Mouse (Mus musculus): ENCODE data around the gene Gys2. TPM values are rescaled to one million over a fixed set of nuclear protein-coding genes. Genes with fewer than 3 reads are reported as not detected.

Gene Gys2
- polyA plus RNA-seq, 2 experiments = not detected

DNA sequence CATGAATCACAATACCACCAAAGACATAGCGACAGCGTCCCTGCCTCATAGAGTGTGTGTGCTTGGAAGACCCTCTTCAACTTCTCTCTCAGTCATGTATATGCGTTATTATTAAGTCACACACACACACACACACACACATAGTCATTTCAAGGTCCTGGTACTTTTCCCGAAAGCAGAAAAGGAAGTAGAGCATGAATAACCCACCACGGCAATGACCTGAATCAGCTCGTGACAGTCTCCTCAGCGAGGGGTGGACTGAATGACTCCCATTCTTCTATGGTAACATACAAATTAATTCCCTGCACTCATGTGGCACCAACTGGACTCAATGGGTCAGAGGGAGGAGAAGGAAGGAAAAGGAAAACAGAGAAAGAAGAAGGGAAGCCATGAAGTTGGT is 47.9 kb downstream of the Gys2 start:
- no peaks in the 10 kb centered on the region for H3K27me3 ChIP-seq (ENCODE audit: control insufficient read depth, insufficient read depth, low read length)
- no peak for TF ChIP-seq POLR2A (IDR thresholded peaks at IDR 0.05; ENCODE audit: borderline replicate concordance, extremely low read depth, insufficient read depth, insufficient read length)
- H3K36me3 ChIP-seq (ENCODE audit: control insufficient read depth, insufficient read depth, low read length) = no peaks in the 10 kb centered on the region
- H3K4me3 ChIP-seq (replicated peaks; ENCODE audit: low read length) = no peak overlapping the region
- no peak overlapping the region for H3K4me2 ChIP-seq (replicated peaks; ENCODE audit: low read depth, low read length, severe bottlenecking)
- no peak overlapping the region for H3K27ac ChIP-seq (replicated peaks; ENCODE audit: low read depth, low read length)
- H3K9me3 ChIP-seq (ENCODE audit: control insufficient read depth, low read length) = no peaks in the 10 kb centered on the region
- 79% methylated on average over 7 of the region's 7 CpGs for WGBS
- DNase-seq (ENCODE audit: low spot score) (no peak), ATAC-seq (ENCODE audit: low FRiP score, low read depth) (no peak)
- H3K4me1 ChIP-seq (ENCODE audit: control insufficient read depth, insufficient read depth, low read length) = no peaks in the 10 kb centered on the region
- no peak overlapping the region for H3K9ac ChIP-seq (ENCODE audit: low read depth, low read length, severe bottlenecking)

DNA sequence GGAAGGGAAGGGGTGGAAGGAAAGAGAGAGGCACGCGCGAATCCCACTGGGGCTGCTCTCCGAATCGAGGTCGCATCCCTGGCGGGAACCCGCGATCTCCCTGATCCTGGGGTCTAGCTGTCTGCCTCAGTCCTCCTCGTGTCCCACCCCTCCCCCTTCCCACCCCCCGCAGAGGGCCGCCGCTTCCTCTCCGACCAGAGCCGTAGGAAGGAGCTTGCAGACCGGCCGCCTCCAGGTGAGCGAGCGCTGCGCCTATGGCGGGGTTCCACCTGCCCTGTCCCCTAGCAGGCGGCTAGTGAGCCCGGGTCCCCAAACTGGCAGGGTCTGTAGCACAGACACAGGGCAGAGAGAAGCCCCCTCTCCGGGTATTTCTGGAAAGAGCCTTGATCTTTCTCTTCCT is 58.3 kb downstream of the Gys2 start:
- DNase-seq (ENCODE audit: low spot score) (no peak), ATAC-seq (ENCODE audit: low FRiP score, low read depth) (no peak)
- Histone ChIP-seq H3K4me3 (replicated peaks; ENCODE audit: low read length) (peak overlapping the region; percentile 25), H3K9ac (ENCODE audit: low read depth, low read length, severe bottlenecking) (peak overlapping the region; percentile 38; the same call in 1 of the 2 replicates), H3K36me3 (ENCODE audit: control insufficient read depth, insufficient read depth, low read length) (no peaks in the 10 kb centered on the region; the same call in 1 of the 2 replicates), H3K4me1 (ENCODE audit: control insufficient read depth, insufficient read depth, low read length) (no peaks in the 10 kb centered on the region), H3K4me2 (replicated peaks; ENCODE audit: low read depth, low read length, severe bottlenecking) (peak overlapping the region; percentile 44; the same call in 1 of the 2 replicates), H3K27me3 (ENCODE audit: control insufficient read depth, insufficient read depth, low read length) (peaks cover 31% of the 10 kb centered on the region), H3K27ac (replicated peaks; ENCODE audit: low read depth, low read length) (no peak overlapping the region), H3K9me3 (ENCODE audit: control insufficient read depth, low read length) (no peaks in the 10 kb centered on the region)
- WGBS = 3% methylated on average over 19 of the region's 24 CpGs
- no peak for TF ChIP-seq POLR2A (IDR thresholded peaks at IDR 0.05; ENCODE audit: borderline replicate concordance, extremely low read depth, insufficient read depth, insufficient read length)

DNA sequence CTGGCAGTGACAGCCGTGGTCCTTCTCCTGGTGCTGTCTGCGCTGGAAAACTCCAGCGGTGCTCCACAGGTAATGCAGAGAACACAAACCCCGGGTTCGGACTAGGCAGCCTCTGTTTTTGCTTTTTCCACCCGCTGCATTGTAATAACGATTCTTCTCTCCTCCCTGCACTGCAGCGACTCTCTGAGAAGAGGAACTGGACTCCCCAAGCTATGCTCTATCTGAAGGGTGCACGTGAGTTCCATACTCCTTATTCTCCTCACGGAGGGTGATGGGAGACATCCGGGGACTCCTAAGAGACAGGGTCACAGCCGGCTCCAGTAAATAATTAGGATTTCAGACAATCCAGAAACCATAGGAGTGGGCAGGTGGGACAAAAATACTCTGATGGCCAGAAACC is 59.1 kb downstream of the Gys2 start:
- Histone ChIP-seq H3K9ac (ENCODE audit: low read depth, low read length, severe bottlenecking) (no peak overlapping the region), H3K9me3 (ENCODE audit: control insufficient read depth, low read length) (no peaks in the 10 kb centered on the region), H3K4me1 (ENCODE audit: control insufficient read depth, insufficient read depth, low read length) (no peaks in the 10 kb centered on the region), H3K36me3 (ENCODE audit: control insufficient read depth, insufficient read depth, low read length) (no peaks in the 10 kb centered on the region; the same call in 1 of the 2 replicates), H3K27ac (replicated peaks; ENCODE audit: low read depth, low read length) (no peak overlapping the region), H3K4me3 (replicated peaks; ENCODE audit: low read length) (no peak overlapping the region), H3K27me3 (ENCODE audit: control insufficient read depth, insufficient read depth, low read length) (peaks cover 31% of the 10 kb centered on the region), H3K4me2 (replicated peaks; ENCODE audit: low read depth, low read length, severe bottlenecking) (no peak overlapping the region)
- DNase-seq (ENCODE audit: low spot score) = no peak
- 13% methylated on average over 12 of the region's 12 CpGs for WGBS
- no peak for ATAC-seq (ENCODE audit: low FRiP score, low read depth)
- TF ChIP-seq POLR2A (IDR thresholded peaks at IDR 0.05; ENCODE audit: borderline replicate concordance, extremely low read depth, insufficient read depth, insufficient read length) = no peak

- H3K4me1 ChIP-seq (ENCODE audit: control insufficient read depth, insufficient read depth, low read length) = no peaks in the 10 kb centered on the region
- no peaks in the 10 kb centered on the region for H3K9me3 ChIP-seq (ENCODE audit: control insufficient read depth, low read length)
- no peaks in the 10 kb centered on the region for H3K36me3 ChIP-seq (ENCODE audit: control insufficient read depth, insufficient read depth, low read length)
- DNase-seq (ENCODE audit: low spot score) = no peak
- no peak within 1 kb of the TSS; the same call in 1 of the 2 replicates for H3K4me3 ChIP-seq (replicated peaks; ENCODE audit: low read length)
- H3K9ac ChIP-seq (ENCODE audit: low read depth, low read length, severe bottlenecking) = no peak within 1 kb of the TSS
- no peak for TF ChIP-seq POLR2A (IDR thresholded peaks at IDR 0.05; ENCODE audit: borderline replicate concordance, extremely low read depth, insufficient read depth, insufficient read length)
- H3K27ac ChIP-seq (replicated peaks; ENCODE audit: low read depth, low read length) = no peak within 1 kb of the TSS
- H3K27me3 ChIP-seq (ENCODE audit: control insufficient read depth, insufficient read depth, low read length) = peaks cover 31% of the 10 kb centered on the region
- 65% methylated on average over 11 of the region's 11 CpGs for WGBS
- H3K4me2 ChIP-seq (replicated peaks; ENCODE audit: low read depth, low read length, severe bottlenecking) = peak within 1 kb of the TSS; percentile 44; the same call in 1 of the 2 replicates
- ATAC-seq (ENCODE audit: low FRiP score, low read depth) = no peak
These were observed 59.9 kb downstream of the Gys2 start, which contains the start of gene Spx for GRCm38 (mm10) chr6:142412906-142413491. Spx (plus strand) TSS chr6:142413441.

DNA sequence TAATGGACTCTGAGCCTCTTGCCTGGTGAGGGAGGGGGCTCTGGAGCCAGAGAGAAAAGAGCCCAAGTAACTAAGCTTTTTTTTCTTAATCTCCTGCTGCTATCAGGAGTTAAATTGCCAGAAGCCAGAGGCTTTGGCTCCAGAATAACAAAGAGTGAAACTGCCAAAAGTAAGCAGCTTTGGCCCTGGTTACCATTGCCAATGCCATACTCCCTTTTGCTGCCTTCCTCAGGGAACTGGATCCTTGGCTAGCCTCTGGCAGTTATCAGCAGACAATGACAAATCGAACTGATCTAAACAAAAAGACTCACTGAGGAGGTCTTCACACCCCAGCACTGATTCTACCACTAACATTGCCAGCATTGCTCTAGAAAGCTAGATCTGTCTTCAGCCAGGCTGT is 61.8 kb downstream of the Gys2 start:
- WGBS = 35% methylated on average over 1 of the region's 1 CpGs
- H3K9me3 ChIP-seq (ENCODE audit: control insufficient read depth, low read length) = no peaks in the 10 kb centered on the region
- no peak for TF ChIP-seq POLR2A (IDR thresholded peaks at IDR 0.05; ENCODE audit: borderline replicate concordance, extremely low read depth, insufficient read depth, insufficient read length)
- H3K4me3 ChIP-seq (replicated peaks; ENCODE audit: low read length) = no peak overlapping the region
- H3K27me3 ChIP-seq (ENCODE audit: control insufficient read depth, insufficient read depth, low read length) = peaks cover 31% of the 10 kb centered on the region
- DNase-seq (ENCODE audit: low spot score) (no peak), ATAC-seq (ENCODE audit: low FRiP score, low read depth) (no peak)
- no peak overlapping the region for H3K27ac ChIP-seq (replicated peaks; ENCODE audit: low read depth, low read length)
- no peak overlapping the region for H3K9ac ChIP-seq (ENCODE audit: low read depth, low read length, severe bottlenecking)
- no peaks in the 10 kb centered on the region for H3K36me3 ChIP-seq (ENCODE audit: control insufficient read depth, insufficient read depth, low read length)
- H3K4me2 ChIP-seq (replicated peaks; ENCODE audit: low read depth, low read length, severe bottlenecking) = no peak overlapping the region
- H3K4me1 ChIP-seq (ENCODE audit: control insufficient read depth, insufficient read depth, low read length) = no peaks in the 10 kb centered on the region

Measured in limb, embryonic 14.5 days (tissue).